Comparison of ENCODE assay signal across 7 mouse cellular contexts in genomic region chr11:97029686-97030417, GRCm38 (mm10). TPM values are rescaled to one million over a fixed set of nuclear protein-coding genes. Genes with fewer than 3 reads are reported as not detected.
DNase-seq lines count a peak whose midpoint lies in the region; ATAC-seq lines count a peak whose summit lies in the region.

TSS of gene Scrn2 (plus strand) at chr11:97029938.

- H3K4me3 ChIP-seq in intestine, embryonic 15.5 days (replicated peaks): peak within 1 kb of the TSS; percentile 68
- peak within 1 kb of the TSS; percentile 75 for H3K4me3 ChIP-seq in midbrain, embryonic 10.5 days

- peaks cover 3% of the 10 kb centered on the region; the same call in 1 of the 2 replicates for H3K36me3 ChIP-seq in intestine, embryonic 15.5 days
- H3K36me3 ChIP-seq in midbrain, embryonic 10.5 days: peaks cover 18% of the 10 kb centered on the region

- H3K27me3 ChIP-seq in intestine, embryonic 15.5 days (replicated peaks): no peaks in the 10 kb centered on the region
- H3K27me3 ChIP-seq in midbrain, embryonic 10.5 days (ENCODE audit: low read depth, poor library complexity, severe bottlenecking): peaks cover 10% of the 10 kb centered on the region

- peak within 1 kb of the TSS; percentile 71 for H3K9ac ChIP-seq in intestine, embryonic 15.5 days

- H3K4me2 ChIP-seq in intestine, embryonic 15.5 days (replicated peaks): peak within 1 kb of the TSS; percentile 89

- peaks cover 17% of the 10 kb centered on the region for H3K4me1 ChIP-seq in intestine, embryonic 15.5 days (replicated peaks)
- peaks cover 34% of the 10 kb centered on the region for H3K4me1 ChIP-seq in midbrain, embryonic 10.5 days

- intact Hi-C loops in left cerebral cortex, postnatal 36 days (cut with DNase I): no loop called here

- DNase-seq in adrenal gland, adult 18-20 months (ENCODE audit: low spot score in 2 of 2): peak; percentile 85
- peak; percentile 94 for DNase-seq in embryo, embryonic 10.5 days (ENCODE audit: low spot score)
- peak; percentile 60 to 78 for DNase-seq in gastrocnemius, postnatal 4 days (ENCODE audit: low spot score in 2 of 2)
- peak; percentile 74 to 75 for DNase-seq in left cerebral cortex, postnatal 36 days (ENCODE audit: low spot score in 2 of 2)
- DNase-seq in midbrain, embryonic 10.5 days (ENCODE audit: low spot score): peak; percentile 92
- DNase-seq in right cerebral cortex, postnatal 4 days: peak; percentile 79

- peak; percentile 86 for ATAC-seq in intestine, embryonic 15.5 days

- peak within 1 kb of the TSS; percentile 71 for H3K27ac ChIP-seq in intestine, embryonic 15.5 days
- H3K27ac ChIP-seq in midbrain, embryonic 10.5 days (replicated peaks): peak within 1 kb of the TSS; percentile 96

- no peaks in the 10 kb centered on the region for H3K9me3 ChIP-seq in intestine, embryonic 15.5 days
- no peaks in the 10 kb centered on the region for H3K9me3 ChIP-seq in midbrain, embryonic 10.5 days (replicated peaks)

- WGBS in intestine, embryonic 15.5 days: 2% methylated on average over 25 of the region's 25 CpGs
- WGBS in midbrain, embryonic 10.5 days: 4% methylated on average over 25 of the region's 25 CpGs

RNA-seq across cellular contexts. Expression of gene Scrn2, which starts in this region (rescaled TPM):
- total RNA-seq in adrenal gland, adult 18-20 months (2021): 10 to 100 TPM; 14.6 to 16.8 TPM
- 10 to 100 TPM; 12.2 to 15.8 TPM for total RNA-seq in gastrocnemius, postnatal 4 days (2021)
- 18.1 and 21.9 TPM in 2 replicates for polyA plus RNA-seq in intestine, embryonic 15.5 days (2015; fragmentation: Nextera tagmentation; extraction: Ambion mirVana)
- 1 to 10 TPM; 3.7 to 3.9 TPM for total RNA-seq in left cerebral cortex, postnatal 36 days (2021)
- polyA plus RNA-seq in midbrain, embryonic 10.5 days (2016; fragmentation: Nextera tagmentation; extraction: Ambion mirVana): 39.5 and 42.2 TPM in 2 replicates

Comparison
In these comparisons a context has a peak if more than half of its experiments do, and no peak if none do; other contexts are left out.
1. Peak in every context shown above with its lines: DNase-seq, ATAC-seq, H3K4me3 ChIP-seq and H3K27ac ChIP-seq.